Mouse (Mus musculus) neural tube, embryonic 14.5 days (tissue): ENCODE measurements around the gene Atp5h. TPM values are rescaled to one million over a fixed set of nuclear protein-coding genes. Genes with fewer than 3 reads are reported as not detected.
"Not testable (repeated sequence)": the region's sequence is repeated elsewhere in the genome, so short reads cannot be mapped to it uniquely, and the experiment has no call there.

ENCODE experiments used
- ATAC-seq: fragments of 200-750 bp; cut with Nextera tagmentation; 2 replicates; pipeline ENCODE4 v1.8.0; 2017; ENCODE audit warnings: low read depth, mild to moderate bottlenecking, moderate TSS enrichment, moderate library complexity
- H3K27ac ChIP-seq: fragments of 300-500 bp; sonication (generic); 2 replicates; pipeline ENCODE4 v1.5.1; 2014; ENCODE audit warnings: low read depth, mild to moderate bottlenecking, control low read depth, low read length, moderate library complexity, mixed read lengths
- H3K27me3 ChIP-seq: fragments of 300-500 bp; sonication (generic); 2 replicates; pipeline ENCODE4 v1.6.1; 2014; ENCODE audit warnings: low read length; ENCODE audit not compliant: control insufficient read depth, insufficient read depth
- H3K36me3 ChIP-seq: fragments of 300-500 bp; sonication (generic); 2 replicates; pipeline ENCODE4 v1.6.1; 2014; ENCODE audit warnings: low read length, mixed read lengths; ENCODE audit not compliant: control insufficient read depth, insufficient read depth
- H3K4me1 ChIP-seq: fragments of 300-500 bp; sonication (generic); 2 replicates; pipeline ENCODE4 v1.6.1; 2014; ENCODE audit warnings: low read length; ENCODE audit not compliant: control insufficient read depth, insufficient read depth
- H3K4me2 ChIP-seq: fragments of 300-500 bp; sonication (generic); 2 replicates; pipeline ENCODE4 v1.6.1; 2014; ENCODE audit warnings: mild to moderate bottlenecking, low read depth, low read length, control low read depth
- H3K4me3 ChIP-seq: fragments of 300-500 bp; sonication (generic); 2 replicates; pipeline ENCODE4 v1.5.1; 2014; ENCODE audit warnings: low read depth, low read length, control low read depth, mixed read lengths
- H3K9ac ChIP-seq: fragments of 300-500 bp; sonication (generic); replicated peaks from 2 replicates; pipeline ENCODE4 v1.6.1; 2014; ENCODE audit warnings: low read depth, mild to moderate bottlenecking, control low read depth, low read length, mixed read lengths
- H3K9me3 ChIP-seq: fragments of 300-500 bp; sonication (generic); 2 replicates; pipeline ENCODE4 v1.6.1; 2016; ENCODE audit warnings: low read length; ENCODE audit not compliant: control insufficient read depth
- WGBS: fragments of 180-500 bp; shearing (Covaris S2); extraction: QIAGEN DNeasy Blood & Tissue Kit; methylation state at CpG from one replicate; pipeline ENCODE4 v1.1.7; 2014; 5-methylcytosine and 5-hydroxymethylcytosine counted together
- polyA plus RNA-seq: library from polyadenylated mRNA; unstranded; fragments of >200 nt; fragmentation: Nextera tagmentation; extraction: Ambion mirVana; gene quantifications from 2 replicates; pipeline ENCODE4 v1.2.1, GENCODE M21; 2014

Atp5h gene
- polyA plus RNA-seq, 1 experiment from 2014 or later = 1,005 TPM

DNA sequence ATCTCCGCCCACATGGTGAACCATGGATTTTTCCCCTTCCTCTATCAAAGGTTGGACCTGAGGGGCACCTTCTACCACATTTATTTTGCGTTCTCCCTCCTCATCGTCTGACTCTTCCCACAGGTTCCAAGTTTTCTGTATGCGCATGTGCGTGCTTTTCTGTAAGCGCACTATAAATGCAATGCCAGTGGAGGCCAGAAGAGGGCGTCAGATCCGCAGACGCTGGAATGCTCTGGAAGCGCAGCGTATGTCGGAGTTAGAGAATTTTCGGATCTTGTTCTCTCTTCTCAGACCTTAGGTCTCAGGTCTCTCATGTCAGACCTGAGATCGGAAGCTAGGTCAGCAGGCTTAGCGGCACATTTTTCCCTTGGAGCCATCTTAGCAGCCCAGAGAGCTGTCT is 35.9 kb upstream of the Atp5h start:
- no peak for ATAC-seq
- H3K9me3 ChIP-seq = no peaks in the 10 kb centered on the region
- H3K27me3 ChIP-seq = no peaks in the 10 kb centered on the region
- no peaks in the 10 kb centered on the region for H3K36me3 ChIP-seq
- 84% methylated on average over 15 of the region's 15 CpGs for WGBS
- no peak overlapping the region for H3K4me3 ChIP-seq
- H3K9ac ChIP-seq = no peak overlapping the region
- H3K27ac ChIP-seq = no peak overlapping the region
- no peaks in the 10 kb centered on the region for H3K4me1 ChIP-seq
- H3K4me2 ChIP-seq = no peak overlapping the region

- H3K4me3 ChIP-seq, H3K4me2 ChIP-seq, H3K9ac ChIP-seq, H3K27ac ChIP-seq, H3K36me3 ChIP-seq, H3K4me1 ChIP-seq, ATAC-seq, H3K27me3 ChIP-seq, H3K9me3 ChIP-seq: not testable (repeated sequence)
- WGBS = 82% methylated on average over 6 of the region's 6 CpGs
These were observed 35.1 kb upstream of the Atp5h start for GRCm38 (mm10) chr11:115454822-115455221.

- no peaks in the 10 kb centered on the region for H3K4me1 ChIP-seq
- H3K9ac ChIP-seq = no peak overlapping the region
- no peaks in the 10 kb centered on the region for H3K9me3 ChIP-seq
- H3K27me3 ChIP-seq = no peaks in the 10 kb centered on the region
- no peak overlapping the region for H3K4me2 ChIP-seq
- no peak overlapping the region for H3K4me3 ChIP-seq
- no peaks in the 10 kb centered on the region for H3K36me3 ChIP-seq
- ATAC-seq = no peak
- 67% methylated on average over 4 of the region's 4 CpGs for WGBS
- H3K27ac ChIP-seq = no peak overlapping the region
These were observed 33.5 kb upstream of the Atp5h start for GRCm38 (mm10) chr11:115453306-115453705.

GRCm38 (mm10) chr11:115452281-115452860 is 32.6 kb upstream of the Atp5h start:
- WGBS = 83% methylated on average over 7 of the region's 7 CpGs
- Histone ChIP-seq H3K9ac (no peak overlapping the region), H3K4me3 (no peak overlapping the region), H3K9me3 (no peaks in the 10 kb centered on the region), H3K4me2 (no peak overlapping the region), H3K27ac (no peak overlapping the region), H3K27me3 (no peaks in the 10 kb centered on the region), H3K36me3 (no peaks in the 10 kb centered on the region), H3K4me1 (no peaks in the 10 kb centered on the region)
- no peak for ATAC-seq

GRCm38 (mm10) chr11:115451781-115452241 is 32.0 kb upstream of the Atp5h start:
- 87% methylated on average over 8 of the region's 8 CpGs for WGBS
- no peaks in the 10 kb centered on the region for H3K9me3 ChIP-seq
- H3K4me3 ChIP-seq = no peak overlapping the region
- no peak for ATAC-seq
- no peaks in the 10 kb centered on the region for H3K36me3 ChIP-seq
- no peak overlapping the region for H3K9ac ChIP-seq
- no peaks in the 10 kb centered on the region for H3K4me1 ChIP-seq
- H3K27me3 ChIP-seq = no peaks in the 10 kb centered on the region
- no peak overlapping the region for H3K4me2 ChIP-seq
- H3K27ac ChIP-seq = no peak overlapping the region

DNA sequence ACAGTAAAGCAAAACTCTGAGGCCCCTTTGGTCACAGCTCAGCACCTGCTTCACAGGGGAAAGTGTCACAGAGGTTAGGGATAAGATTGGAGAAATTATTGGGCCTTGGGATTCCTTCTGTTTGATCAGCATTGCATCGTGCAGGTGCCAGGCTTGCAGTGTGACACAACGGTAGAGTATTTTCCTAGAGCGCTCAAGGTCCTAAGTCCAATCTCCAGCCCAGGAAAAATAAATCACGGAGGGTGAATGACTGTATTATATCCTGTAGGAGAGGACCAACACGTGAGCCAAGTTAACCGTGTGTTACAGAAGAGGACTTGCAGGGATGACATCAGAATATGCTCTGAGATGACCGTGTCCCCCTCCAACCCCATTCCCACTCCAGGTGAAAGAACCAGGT is 30.4 kb upstream of the Atp5h start:
- H3K9ac ChIP-seq = no peak overlapping the region
- no peaks in the 10 kb centered on the region for H3K4me1 ChIP-seq
- H3K27me3 ChIP-seq = no peaks in the 10 kb centered on the region
- no peak overlapping the region for H3K4me2 ChIP-seq
- H3K36me3 ChIP-seq = no peaks in the 10 kb centered on the region
- no peak overlapping the region for H3K27ac ChIP-seq
- ATAC-seq = no peak
- 90% methylated on average over 7 of the region's 7 CpGs for WGBS
- H3K9me3 ChIP-seq = no peaks in the 10 kb centered on the region
- H3K4me3 ChIP-seq = no peak overlapping the region

DNA sequence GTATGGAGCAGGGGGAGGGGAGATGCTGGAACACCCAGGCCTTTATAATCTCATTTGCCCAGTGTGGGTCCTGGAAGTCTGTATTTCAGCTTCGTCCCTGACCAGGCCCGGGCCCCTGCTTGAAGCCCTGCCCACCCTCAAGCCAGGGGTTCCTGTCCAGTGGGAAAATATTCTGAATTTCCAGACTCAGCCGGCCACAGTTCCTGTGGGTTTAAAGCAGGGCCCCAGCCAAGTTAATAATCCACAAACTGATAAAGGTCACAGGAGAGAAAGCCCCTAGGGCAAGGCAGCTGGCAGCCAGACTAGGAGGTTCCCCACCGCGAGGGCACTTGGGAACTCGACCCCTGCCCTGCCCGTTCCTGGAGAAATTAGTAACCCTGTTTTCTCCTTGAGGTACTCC is 29.2 kb upstream of the Atp5h start:
- no peak overlapping the region for H3K4me2 ChIP-seq
- H3K9ac ChIP-seq = no peak overlapping the region
- no peaks in the 10 kb centered on the region for H3K36me3 ChIP-seq
- no peaks in the 10 kb centered on the region for H3K9me3 ChIP-seq
- H3K27me3 ChIP-seq = no peaks in the 10 kb centered on the region
- no peak overlapping the region for H3K27ac ChIP-seq
- 46% methylated on average over 7 of the region's 7 CpGs for WGBS
- no peaks in the 10 kb centered on the region for H3K4me1 ChIP-seq
- H3K4me3 ChIP-seq = no peak overlapping the region
- ATAC-seq = no peak

- H3K9ac ChIP-seq = no peak overlapping the region
- ATAC-seq = no peak
- no peak overlapping the region for H3K4me2 ChIP-seq
- H3K4me1 ChIP-seq = no peaks in the 10 kb centered on the region
- no peak overlapping the region for H3K4me3 ChIP-seq
- WGBS = 90% methylated on average over 16 of the region's 16 CpGs
- H3K36me3 ChIP-seq = no peaks in the 10 kb centered on the region
- H3K27ac ChIP-seq = no peak overlapping the region
- H3K27me3 ChIP-seq = no peaks in the 10 kb centered on the region
- H3K9me3 ChIP-seq = no peaks in the 10 kb centered on the region
These were observed 28.3 kb upstream of the Atp5h start for GRCm38 (mm10) chr11:115448075-115448474.

DNA sequence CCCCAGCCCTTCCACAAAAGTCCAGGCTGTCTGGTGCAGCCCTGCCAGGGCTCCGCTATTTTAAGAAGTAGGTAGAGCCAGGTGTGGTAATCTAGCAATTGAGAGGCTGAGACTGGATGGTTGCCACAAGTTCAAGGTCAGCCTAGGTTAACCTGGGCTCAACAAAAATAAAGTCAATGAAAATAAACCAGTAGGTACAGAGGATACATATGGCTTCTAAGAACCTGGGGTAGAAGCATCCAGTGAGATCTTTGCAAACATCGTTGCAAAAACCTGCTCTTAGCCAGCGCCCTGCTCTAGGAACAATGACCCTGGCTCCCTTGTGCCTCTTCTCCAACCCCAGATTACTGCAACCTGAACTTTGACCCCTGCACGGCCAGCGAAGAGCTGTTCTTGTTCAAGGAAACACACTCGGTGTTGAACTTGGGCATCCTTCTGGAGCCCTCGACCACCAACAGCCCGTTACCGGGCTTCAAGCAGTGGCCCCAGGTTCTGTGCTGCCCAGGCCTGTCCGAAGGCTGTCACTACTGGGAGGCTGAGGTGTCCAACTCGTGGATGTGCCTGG is 27.6 kb upstream of the Atp5h start:
- no peaks in the 10 kb centered on the region for H3K27me3 ChIP-seq
- WGBS = 86% methylated on average over 11 of the region's 11 CpGs

More for the DNA sequence above, 27.6 kb upstream of the Atp5h start:
- Histone ChIP-seq H3K36me3 (no peaks in the 10 kb centered on the region), H3K4me3 (no peak overlapping the region), H3K4me2 (no peak overlapping the region), H3K9me3 (no peaks in the 10 kb centered on the region), H3K4me1 (no peaks in the 10 kb centered on the region), H3K9ac (no peak overlapping the region), H3K27ac (no peak overlapping the region)
- ATAC-seq = no peak
